ENCODE assay signal across 8 mouse cellular contexts in genomic region chr4:43971541-43972136, GRCm38 (mm10). TPM values are rescaled to one million over a fixed set of nuclear protein-coding genes. Genes with fewer than 3 reads are reported as not detected.
DNase-seq lines count a peak whose midpoint lies in the region; ATAC-seq and TF ChIP-seq lines count a peak whose summit lies in the region.

No protein-coding gene starts in this region.

- TF ChIP-seq CTCF in lung, adult 2 months (IDR thresholded peaks at IDR 0.05; ENCODE audit: insufficient read depth, low read length): no peak

- TF ChIP-seq POLR2A in lung, adult 2 months (IDR thresholded peaks at IDR 0.05; ENCODE audit: borderline replicate concordance, extremely low read depth, low read depth, low read length): no peak

- no peak for ATAC-seq in forebrain, embryonic 16.5 days
- ATAC-seq in lung, embryonic 16.5 days (ENCODE audit: low read depth): peak; percentile 29
- 0 out of 2 replicates have a peak, but pooled peaks have one; percentile 21 for ATAC-seq in intestine, embryonic 14.5 days (replicated peaks; ENCODE audit: low FRiP score, low TSS enrichment, low read depth)
- no peak for ATAC-seq in neural tube, embryonic 12.5 days (ENCODE audit: low FRiP score, low read depth)

- no peak overlapping the region for H3K9ac ChIP-seq in forebrain, embryonic 16.5 days (replicated peaks; ENCODE audit: low read depth, low read length)
- H3K9ac ChIP-seq in lung, embryonic 16.5 days (ENCODE audit: low read length): peak overlapping the region; percentile 49
- no peak overlapping the region for H3K9ac ChIP-seq in intestine, embryonic 14.5 days (ENCODE audit: low read length)
- no peak overlapping the region for H3K9ac ChIP-seq in neural tube, embryonic 12.5 days

- 73% methylated on average over 9 of the region's 9 CpGs for WGBS in forebrain, embryonic 10.5 days
- WGBS in forebrain, embryonic 16.5 days: 73% methylated on average over 9 of the region's 9 CpGs
- 49% methylated on average over 9 of the region's 9 CpGs for WGBS in lung, embryonic 16.5 days
- 59% methylated on average over 9 of the region's 9 CpGs for WGBS in lung, adult 2 months
- WGBS in intestine, embryonic 14.5 days: 61% methylated on average over 9 of the region's 9 CpGs
- 70% methylated on average over 9 of the region's 9 CpGs for WGBS in neural tube, embryonic 12.5 days

- H3K4me3 ChIP-seq in forebrain, embryonic 10.5 days: peak overlapping the region; percentile 28
- H3K4me3 ChIP-seq in forebrain, embryonic 16.5 days (replicated peaks; ENCODE audit: low read length): no peak overlapping the region
- no peak overlapping the region; the same call in 1 of the 2 replicates for H3K4me3 ChIP-seq in lung, embryonic 16.5 days (ENCODE audit: low read length)
- H3K4me3 ChIP-seq in lung, adult 2 months (replicated peaks; ENCODE audit: extremely low read depth, low read depth, low read length): no peak overlapping the region
- no peak overlapping the region for H3K4me3 ChIP-seq in intestine, embryonic 14.5 days (ENCODE audit: low read depth, low read length)
- no peak overlapping the region for H3K4me3 ChIP-seq in neural tube, embryonic 12.5 days

- H3K36me3 ChIP-seq in forebrain, embryonic 10.5 days (replicated peaks): 0 out of 2 replicates have a peak, but pooled peaks cover 3% of the 10 kb centered on the region
- no peaks in the 10 kb centered on the region for H3K36me3 ChIP-seq in forebrain, embryonic 16.5 days (ENCODE audit: control insufficient read depth, insufficient read depth)
- H3K36me3 ChIP-seq in lung, embryonic 16.5 days (ENCODE audit: control insufficient read depth, insufficient read depth, low read length): no peaks in the 10 kb centered on the region
- H3K36me3 ChIP-seq in intestine, embryonic 14.5 days (ENCODE audit: control insufficient read depth, insufficient read depth, low read length): peaks cover 5% of the 10 kb centered on the region; the same call in 1 of the 2 replicates
- peaks cover 6% of the 10 kb centered on the region; the same call in 1 of the 2 replicates for H3K36me3 ChIP-seq in neural tube, embryonic 12.5 days

- H3K27ac ChIP-seq in forebrain, embryonic 10.5 days: peak overlapping the region; percentile 76
- no peak overlapping the region for H3K27ac ChIP-seq in forebrain, embryonic 16.5 days (ENCODE audit: low read length)
- peak overlapping the region; percentile 88 for H3K27ac ChIP-seq in lung, embryonic 16.5 days (ENCODE audit: low read length)
- H3K27ac ChIP-seq in intestine, embryonic 14.5 days (ENCODE audit: low read depth): peak overlapping the region; percentile 83
- H3K27ac ChIP-seq in neural tube, embryonic 12.5 days: peak overlapping the region; percentile 39; the same call in 1 of the 2 replicates

- no peak for DNase-seq in forebrain, embryonic 10.5 days (ENCODE audit: extremely low spot score, low spot score)
- DNase-seq in lung, adult 2 months: no peak
- no peak for DNase-seq in intestine, embryonic 14.5 days (ENCODE audit: low spot score)
- DNase-seq in yolk sac, embryonic 10.5 days (ENCODE audit: low spot score): no peak
- no peak for DNase-seq in cerebellum, adult 9-11 months

- no peak overlapping the region for H3K4me2 ChIP-seq in forebrain, embryonic 16.5 days (ENCODE audit: low read length)
- H3K4me2 ChIP-seq in lung, embryonic 16.5 days (ENCODE audit: low read depth, low read length): peak overlapping the region; percentile 48
- peak overlapping the region; percentile 25; the same call in 1 of the 2 replicates for H3K4me2 ChIP-seq in intestine, embryonic 14.5 days (ENCODE audit: low read length)
- peak overlapping the region; percentile 34; the same call in 1 of the 2 replicates for H3K4me2 ChIP-seq in neural tube, embryonic 12.5 days (replicated peaks)

- H3K27me3 ChIP-seq in forebrain, embryonic 10.5 days (ENCODE audit: poor library complexity, severe bottlenecking): peaks cover 51% of the 10 kb centered on the region
- no peaks in the 10 kb centered on the region for H3K27me3 ChIP-seq in forebrain, embryonic 16.5 days (replicated peaks; ENCODE audit: control insufficient read depth, insufficient read depth, low read length)
- no peaks in the 10 kb centered on the region for H3K27me3 ChIP-seq in lung, embryonic 16.5 days (ENCODE audit: control insufficient read depth, insufficient read depth, low read depth, low read length)
- H3K27me3 ChIP-seq in intestine, embryonic 14.5 days (replicated peaks; ENCODE audit: control insufficient read depth, insufficient read depth, low read length): no peaks in the 10 kb centered on the region
- no peaks in the 10 kb centered on the region for H3K27me3 ChIP-seq in neural tube, embryonic 12.5 days (replicated peaks)

- peaks cover 58% of the 10 kb centered on the region for H3K4me1 ChIP-seq in forebrain, embryonic 10.5 days
- peaks cover 13% of the 10 kb centered on the region for H3K4me1 ChIP-seq in forebrain, embryonic 16.5 days (replicated peaks; ENCODE audit: control insufficient read depth, insufficient read depth, low read length)
- peaks cover 15% of the 10 kb centered on the region for H3K4me1 ChIP-seq in lung, embryonic 16.5 days (replicated peaks; ENCODE audit: control insufficient read depth, insufficient read depth, low read length)
- H3K4me1 ChIP-seq in lung, adult 2 months (ENCODE audit: control insufficient read depth, insufficient read depth, low read length): peaks cover 4% of the 10 kb centered on the region; the same call in 1 of the 2 replicates
- H3K4me1 ChIP-seq in intestine, embryonic 14.5 days (replicated peaks; ENCODE audit: control insufficient read depth, insufficient read depth, low read length): peaks cover 26% of the 10 kb centered on the region
- H3K4me1 ChIP-seq in neural tube, embryonic 12.5 days: peaks cover 26% of the 10 kb centered on the region

- H3K9me3 ChIP-seq in forebrain, embryonic 10.5 days: no peaks in the 10 kb centered on the region
- no peaks in the 10 kb centered on the region for H3K9me3 ChIP-seq in forebrain, embryonic 16.5 days (ENCODE audit: control insufficient read depth, low read length)
- H3K9me3 ChIP-seq in lung, embryonic 16.5 days (ENCODE audit: control insufficient read depth, low read length): no peaks in the 10 kb centered on the region
- H3K9me3 ChIP-seq in intestine, embryonic 14.5 days (ENCODE audit: control insufficient read depth, low read length): no peaks in the 10 kb centered on the region
- no peaks in the 10 kb centered on the region for H3K9me3 ChIP-seq in neural tube, embryonic 12.5 days

RNA-seq across cellular contexts. Expression of gene Ccin, which starts 11.6 kb away (rescaled TPM):
- not detected in 2 replicates for polyA plus RNA-seq in forebrain, embryonic 10.5 days (2016; fragmentation: Nextera tagmentation; extraction: Ambion mirVana)
- not detected in 2 replicates for polyA plus RNA-seq in forebrain, embryonic 16.5 days (2015; fragmentation: Nextera tagmentation; extraction: Ambion mirVana)
- polyA plus RNA-seq in lung, embryonic 16.5 days (2015; fragmentation: Nextera tagmentation; extraction: Ambion mirVana): not detected in 2 replicates
- 0.07 and 0.14 TPM in 2 replicates for polyA plus RNA-seq in lung, adult 2 months (2012; rRNA removed)
- polyA plus RNA-seq in intestine, embryonic 14.5 days (2014; fragmentation: Nextera tagmentation; extraction: Ambion mirVana): 0.15 TPM in 1 of 2 replicates, not detected in the other
- polyA plus RNA-seq in neural tube, embryonic 12.5 days (2016; fragmentation: Nextera tagmentation; extraction: Ambion mirVana): not detected in 2 replicates

RNA-seq across cellular contexts. Expression of gene Glipr2, which starts 14.4 kb away (rescaled TPM):
- 52.7 and 52.8 TPM in 2 replicates for polyA plus RNA-seq in forebrain, embryonic 10.5 days (2016; fragmentation: Nextera tagmentation; extraction: Ambion mirVana)
- 27.2 and 28.8 TPM in 2 replicates for polyA plus RNA-seq in forebrain, embryonic 16.5 days (2015; fragmentation: Nextera tagmentation; extraction: Ambion mirVana)
- polyA plus RNA-seq in lung, embryonic 16.5 days (2015; fragmentation: Nextera tagmentation; extraction: Ambion mirVana): 57.8 and 59.6 TPM in 2 replicates
- 14.3 and 18.1 TPM in 2 replicates for polyA plus RNA-seq in lung, adult 2 months (2012; rRNA removed)
- 102 and 126 TPM in 2 replicates for polyA plus RNA-seq in intestine, embryonic 14.5 days (2014; fragmentation: Nextera tagmentation; extraction: Ambion mirVana)
- 91.0 and 95.7 TPM in 2 replicates for polyA plus RNA-seq in neural tube, embryonic 12.5 days (2016; fragmentation: Nextera tagmentation; extraction: Ambion mirVana)

RNA-seq across cellular contexts. Expression of gene Clta, which starts 32.6 kb away (rescaled TPM):
- 176 and 179 TPM in 2 replicates for polyA plus RNA-seq in forebrain, embryonic 10.5 days (2016; fragmentation: Nextera tagmentation; extraction: Ambion mirVana)
- polyA plus RNA-seq in forebrain, embryonic 16.5 days (2015; fragmentation: Nextera tagmentation; extraction: Ambion mirVana): 296 and 297 TPM in 2 replicates
- polyA plus RNA-seq in lung, embryonic 16.5 days (2015; fragmentation: Nextera tagmentation; extraction: Ambion mirVana): 186 and 199 TPM in 2 replicates
- 165 and 187 TPM in 2 replicates for polyA plus RNA-seq in lung, adult 2 months (2012; rRNA removed)
- polyA plus RNA-seq in intestine, embryonic 14.5 days (2014; fragmentation: Nextera tagmentation; extraction: Ambion mirVana): 233 and 240 TPM in 2 replicates
- 277 and 293 TPM in 2 replicates for polyA plus RNA-seq in neural tube, embryonic 12.5 days (2016; fragmentation: Nextera tagmentation; extraction: Ambion mirVana)

Comparison
In these comparisons a context has a peak if more than half of its experiments do, and no peak if none do; other contexts are left out.
1. ATAC-seq: peak in lung, embryonic 16.5 days (single experiment) and intestine, embryonic 14.5 days (single experiment); none in forebrain, embryonic 16.5 days (single experiment) and neural tube, embryonic 12.5 days (single experiment).